Mouse (Mus musculus) regulatory T cell (primary cell): ENCODE measurements around the gene Gmppa.

ENCODE experiments used
- in situ Hi-C: fragments of 300-600 bp; cut with MboI, MseI; formaldehyde crosslinking; loops from one replicate; pipeline ENCODE4 v1.15.1; 2025; ENCODE audit warnings: high pct_unique_total_duplicates

Gene Gmppa

GRCm38 (mm10) chr1:75423780-75424390, 11.8 kb upstream of the Gmppa start:
- in situ Hi-C loops, result no loop called here

- in situ Hi-C loops, result no loop called here
Observed at GRCm38 (mm10) chr1:75425796-75426471, 9.8 kb upstream of the Gmppa start.

DNA sequence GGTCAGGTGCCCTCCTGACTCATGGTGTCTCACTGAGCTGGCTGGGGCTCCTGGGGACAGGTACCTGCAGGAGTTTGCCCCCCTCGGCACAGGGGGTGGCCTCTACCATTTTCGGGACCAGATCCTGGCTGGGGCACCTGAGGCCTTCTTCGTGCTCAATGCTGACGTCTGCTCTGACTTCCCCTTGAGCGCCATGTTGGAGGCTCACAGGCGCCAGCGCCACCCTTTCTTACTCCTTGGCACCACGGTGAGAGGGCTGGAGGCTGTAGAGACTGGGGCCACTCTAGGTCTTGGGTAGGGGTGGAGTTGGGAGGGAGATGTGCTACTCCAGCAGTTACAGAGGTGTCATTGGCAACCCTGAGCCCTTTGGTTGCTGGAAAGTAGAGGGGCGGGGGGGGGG, 3.1 kb downstream of the Gmppa start:
- in situ Hi-C loops, result no loop called here

GRCm38 (mm10) chr1:75440661-75441060, 4.9 kb downstream of the Gmppa start:
- in situ Hi-C loops, result no loop called here

DNA sequence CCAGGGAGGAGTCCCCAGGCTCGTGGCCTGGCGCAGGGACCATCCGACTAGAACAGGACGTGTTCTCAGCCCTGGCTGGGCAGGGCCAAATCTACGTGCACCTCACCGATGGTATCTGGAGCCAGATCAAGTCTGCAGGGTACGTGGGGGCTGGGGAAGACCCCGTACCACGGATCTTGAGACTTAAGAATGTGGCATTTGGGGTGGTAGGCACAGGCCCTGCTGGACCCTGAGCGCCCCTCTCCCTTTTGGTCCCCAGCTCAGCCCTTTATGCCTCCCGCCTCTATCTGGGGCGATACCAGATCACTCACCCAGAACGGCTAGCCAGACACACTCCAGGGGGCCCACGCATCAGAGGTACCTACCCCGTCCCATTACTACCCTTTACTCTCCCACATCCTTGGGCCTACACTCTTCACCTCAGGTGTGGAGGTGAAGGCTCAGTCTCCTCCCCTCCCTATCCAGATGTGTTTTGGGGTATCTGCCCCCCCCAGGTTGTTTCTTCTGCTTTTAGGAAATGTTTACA, 5.8 kb downstream of the Gmppa start:
- in situ Hi-C loops, result no loop called here

- in situ Hi-C loops, result no loop called here
Observed at GRCm38 (mm10) chr1:75442171-75442570, 6.4 kb downstream of the Gmppa start.

DNA sequence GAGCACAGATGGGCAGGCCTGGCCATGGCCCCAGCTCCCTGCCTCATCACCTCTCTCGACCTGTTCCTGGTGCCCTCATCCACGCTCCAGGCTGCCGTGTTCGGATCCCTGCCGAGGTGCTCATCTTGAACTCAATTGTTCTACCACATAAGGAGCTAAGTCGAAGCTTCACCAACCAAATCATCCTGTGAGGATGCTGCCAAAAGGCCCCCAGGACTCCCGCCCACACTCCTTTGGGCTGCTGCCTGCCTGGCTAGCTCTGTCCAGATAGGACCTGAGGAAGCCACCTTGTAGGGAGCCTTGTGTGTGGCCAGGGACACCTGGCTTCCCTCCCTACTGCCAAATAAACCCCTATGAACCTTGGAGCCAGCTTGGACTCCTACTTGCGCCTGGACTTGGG, 7.1 kb downstream of the Gmppa start:
- in situ Hi-C loops, result no loop called here

GRCm38 (mm10) chr1:75443247-75444024, 7.7 kb downstream of the Gmppa start:
- in situ Hi-C loops, result no loop called here

DNA sequence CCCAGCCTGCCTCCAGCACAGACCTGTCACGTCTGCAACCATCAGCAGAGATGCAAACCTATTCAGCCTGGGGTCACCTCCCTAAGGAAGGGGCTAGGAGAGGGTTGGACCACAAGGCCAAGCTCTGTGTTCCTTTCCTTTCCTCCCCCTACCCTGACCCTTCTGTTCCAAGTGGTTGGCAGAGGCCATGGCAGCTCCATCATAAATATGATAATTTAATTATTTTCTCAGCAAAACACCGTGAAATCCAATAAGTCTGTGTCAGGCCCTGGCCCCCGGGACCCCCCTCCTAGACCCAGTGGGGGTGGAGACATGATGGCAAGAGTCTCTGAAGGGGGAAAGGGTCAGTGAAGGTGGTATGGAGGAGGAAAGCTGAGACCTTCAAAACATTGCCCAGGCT, 8.5 kb downstream of the Gmppa start:
- in situ Hi-C loops, result no loop called here

DNA sequence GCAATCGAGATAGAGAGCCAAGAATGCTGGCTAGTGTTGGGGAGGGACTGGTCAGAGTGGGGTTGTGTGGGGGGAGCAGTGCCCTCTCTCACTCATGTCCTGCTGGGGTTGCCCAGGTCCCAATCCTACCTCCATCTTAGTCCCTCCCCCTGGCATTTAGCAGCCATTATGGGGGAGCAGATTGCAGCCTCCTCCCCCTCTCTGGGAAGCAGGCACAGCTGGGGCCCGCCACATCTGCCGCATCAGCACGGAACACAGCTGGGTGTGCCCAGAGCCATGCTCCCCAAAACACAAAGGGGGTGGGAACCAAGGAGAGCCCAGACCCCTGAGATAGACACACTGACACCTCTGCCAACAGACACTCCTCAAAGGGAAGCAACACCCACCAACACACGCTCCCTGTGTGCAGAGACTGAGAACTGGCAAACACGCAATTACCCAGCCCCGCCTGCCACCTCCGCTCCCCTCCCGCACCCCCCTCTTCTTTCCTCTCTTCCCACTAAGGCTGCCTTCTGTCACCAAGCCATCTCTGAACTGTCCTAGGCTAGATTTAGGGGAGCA, 9.5 kb downstream of the Gmppa start:
- in situ Hi-C loops, result no loop called here

- in situ Hi-C loops, result no loop called here
Observed at GRCm38 (mm10) chr1:75445751-75446611, 10.3 kb downstream of the Gmppa start.

GRCm38 (mm10) chr1:75446656-75447055, 10.9 kb downstream of the Gmppa start:
- in situ Hi-C loops, result no loop called here

GRCm38 (mm10) chr1:75447265-75448051, 11.7 kb downstream of the Gmppa start:
- in situ Hi-C loops, result no loop called here

GRCm38 (mm10) chr1:75448052-75448431, 12.3 kb downstream of the Gmppa start:
- in situ Hi-C loops, result no loop called here

GRCm38 (mm10) chr1:75448937-75449336, 13.2 kb downstream of the Gmppa start:
- in situ Hi-C loops, result no loop called here

GRCm38 (mm10) chr1:75449377-75450135, 13.8 kb downstream of the Gmppa start:
- in situ Hi-C loops, result no loop called here

- in situ Hi-C loops, result no loop called here
Observed at GRCm38 (mm10) chr1:75450314-75451005, 14.7 kb downstream of the Gmppa start, which contains the start of gene Asic4. Asic4 (plus strand) TSS chr1:75450436.

DNA sequence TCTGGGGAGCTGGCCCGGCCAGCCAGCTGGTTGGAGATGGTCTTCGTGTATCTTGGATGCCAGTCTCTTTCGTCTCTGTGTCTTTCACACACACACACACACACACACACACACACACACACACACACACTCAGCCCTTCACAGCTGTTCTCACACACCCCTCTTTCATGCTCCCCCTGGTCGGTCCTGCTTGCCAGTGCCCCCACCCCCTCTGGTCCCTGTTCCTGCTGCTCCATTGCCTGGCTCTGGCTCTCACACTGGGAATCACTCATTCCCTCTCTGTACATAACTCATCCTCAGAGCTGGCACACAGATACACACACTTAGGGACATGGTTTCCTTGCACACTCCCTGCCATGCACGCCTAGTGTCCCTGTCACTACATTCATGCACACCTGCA, 16.2 kb downstream of the Gmppa start:
- in situ Hi-C loops, result no loop called here

GRCm38 (mm10) chr1:75455433-75455832, 19.7 kb downstream of the Gmppa start:
- in situ Hi-C loops, result no loop called here
